Mouse (Mus musculus) stomach, embryonic 15.5 days (tissue): ENCODE results near the gene Peli1. TPM values are rescaled to one million over a fixed set of nuclear protein-coding genes. Genes with fewer than 3 reads are reported as not detected.
"Not testable (repeated sequence)": the region's sequence is repeated elsewhere in the genome, so short reads cannot be mapped to it uniquely, and the experiment has no call there.

Experiments used
- ATAC-seq: fragments of 200-750 bp; cut with Nextera tagmentation; 2 replicates; pipeline ENCODE4 v1.8.0; 2017; ENCODE audit warnings: low read depth, moderate number of reproducible peaks, moderate TSS enrichment; ENCODE audit not compliant: insufficient read depth, low FRiP score
- H3K27ac ChIP-seq: fragments of 300-500 bp; sonication (generic); 2 replicates; pipeline ENCODE4 v1.5.1; 2015; ENCODE audit warnings: mild to moderate bottlenecking, inconsistent platforms
- H3K27me3 ChIP-seq: fragments of 300-500 bp; sonication (generic); replicated peaks from 2 replicates; pipeline ENCODE4 v1.6.1; 2015; ENCODE audit warnings: inconsistent platforms
- H3K36me3 ChIP-seq: fragments of 300-500 bp; sonication (generic); 2 replicates; pipeline ENCODE4 v1.6.1; 2015; ENCODE audit warnings: inconsistent platforms
- H3K4me1 ChIP-seq: fragments of 300-500 bp; sonication (generic); 2 replicates; pipeline ENCODE4 v1.6.1; 2015; ENCODE audit warnings: inconsistent platforms
- H3K4me2 ChIP-seq: fragments of 300-500 bp; sonication (generic); 2 replicates; pipeline ENCODE4 v1.6.1; 2015; ENCODE audit warnings: mild to moderate bottlenecking, inconsistent platforms
- H3K4me3 ChIP-seq: fragments of 300-500 bp; sonication (generic); replicated peaks from 2 replicates; pipeline ENCODE4 v1.5.1; 2015; ENCODE audit warnings: inconsistent platforms
- H3K9ac ChIP-seq: fragments of 300-500 bp; sonication (generic); 2 replicates; pipeline ENCODE4 v1.6.1; 2015; ENCODE audit warnings: inconsistent platforms
- H3K9me3 ChIP-seq: fragments of 300-500 bp; sonication (generic); 2 replicates; pipeline ENCODE4 v1.6.1; 2016; ENCODE audit warnings: inconsistent platforms
- WGBS: fragments of 180-500 bp; shearing (Covaris S2); methylation state at CpG from one replicate; pipeline ENCODE4 v1.1.7; 2015; 5-methylcytosine and 5-hydroxymethylcytosine counted together
- polyA plus RNA-seq: library from polyadenylated mRNA; unstranded; fragments of >200 nt; fragmentation: Nextera tagmentation; extraction: Ambion mirVana; gene quantifications from 2 replicates; pipeline ENCODE4 v1.2.1, GENCODE M21; 2015

Peli1 gene
- polyA plus RNA-seq, 1 experiment from 2014 or later: 33.8 TPM

DNA sequence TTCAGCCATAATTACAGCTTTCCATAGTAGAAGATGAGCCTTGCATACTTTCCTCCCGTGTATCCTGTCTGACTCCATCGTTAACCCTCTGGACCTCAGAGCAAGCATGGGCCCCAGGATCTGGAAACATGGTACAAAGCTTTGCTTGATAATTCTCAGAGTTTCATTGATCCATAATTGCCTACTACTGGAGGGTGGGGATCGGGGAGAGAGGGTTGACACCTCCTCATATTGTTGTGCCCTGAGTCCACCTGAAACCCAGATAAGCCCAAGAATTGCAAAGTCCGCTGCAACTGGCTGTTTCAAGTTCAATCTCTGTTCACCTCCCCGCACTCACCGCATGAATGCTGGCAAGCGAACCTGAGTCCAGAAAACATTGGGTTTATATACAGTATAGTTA, 72.1 kb downstream of the Peli1 start:
- Histone ChIP-seq H3K36me3 (no peaks in the 10 kb centered on the region), H3K9ac (no peak overlapping the region), H3K27ac (no peak overlapping the region), H3K4me3 (no peak overlapping the region), H3K4me1 (no peaks in the 10 kb centered on the region), H3K27me3 (no peaks in the 10 kb centered on the region), H3K4me2 (no peak overlapping the region), H3K9me3 (no peaks in the 10 kb centered on the region)
- 47% methylated on average over 7 of the region's 7 CpGs for WGBS
- no peak for ATAC-seq

DNA sequence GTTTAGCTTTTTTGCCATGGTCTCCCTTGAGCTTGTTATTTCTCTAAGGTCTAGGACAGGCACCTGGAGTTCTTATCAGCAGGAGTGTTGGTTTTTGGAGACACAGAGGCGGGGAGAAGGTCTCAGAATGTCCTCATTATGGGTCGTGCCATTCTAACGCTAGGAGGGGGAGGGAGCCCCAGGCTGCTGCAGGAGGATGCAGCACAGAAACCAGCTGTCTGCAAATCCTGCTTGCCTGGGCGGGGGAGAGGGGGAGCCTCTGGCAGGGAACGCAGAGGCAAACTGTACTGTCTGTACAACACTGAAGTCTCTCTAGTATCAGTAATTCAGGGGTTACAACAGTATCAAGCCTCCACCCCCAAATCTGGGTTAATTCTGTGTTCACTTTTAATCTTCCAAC, 72.6 kb downstream of the Peli1 start:
- WGBS: 9% methylated on average over 5 of the region's 5 CpGs
- H3K9me3 ChIP-seq: no peaks in the 10 kb centered on the region

DNA sequence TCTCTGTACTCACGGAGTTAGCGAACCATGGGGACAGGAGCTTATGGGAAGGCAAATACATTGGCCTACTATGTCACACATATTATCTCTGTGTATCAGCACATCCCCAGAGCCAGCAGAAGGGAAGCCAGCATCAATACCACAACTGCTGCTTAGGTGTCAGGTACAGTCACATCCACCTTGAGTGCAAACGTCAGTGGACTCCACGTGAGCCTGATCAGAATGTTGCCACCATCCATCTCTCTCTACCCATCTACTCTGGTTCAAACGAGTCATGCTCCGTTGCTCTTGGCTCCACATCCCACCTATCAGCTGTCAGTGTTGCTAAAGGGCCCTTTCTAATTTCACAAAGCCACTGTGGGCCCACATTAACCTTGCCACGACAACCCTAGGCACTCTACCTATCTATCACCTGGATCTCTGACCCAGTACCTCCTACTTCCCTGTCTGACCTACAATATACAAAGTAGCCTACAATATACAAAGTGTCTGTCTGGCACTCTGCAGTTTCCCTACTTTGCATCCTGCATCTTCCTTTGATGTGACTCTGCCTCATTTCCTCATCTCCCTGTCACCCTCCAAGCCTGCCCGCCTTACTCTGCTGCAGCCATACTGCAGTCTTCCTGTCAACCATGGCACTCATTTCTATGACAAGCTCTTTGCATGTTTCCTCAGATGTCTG, 73.4 kb downstream of the Peli1 start:
- no peak overlapping the region for H3K9ac ChIP-seq
- no peaks in the 10 kb centered on the region for H3K4me1 ChIP-seq
- no peaks in the 10 kb centered on the region for H3K27me3 ChIP-seq
- no peak for ATAC-seq
- no peak overlapping the region for H3K4me2 ChIP-seq
- WGBS: 56% methylated on average over 8 of the region's 8 CpGs
- no peak overlapping the region for H3K27ac ChIP-seq
- no peaks in the 10 kb centered on the region for H3K36me3 ChIP-seq
- H3K9me3 ChIP-seq: no peaks in the 10 kb centered on the region
- no peak overlapping the region for H3K4me3 ChIP-seq

More for the DNA sequence above, 72.6 kb downstream of the Peli1 start:
- H3K4me2 ChIP-seq: no peak overlapping the region
- no peaks in the 10 kb centered on the region for H3K36me3 ChIP-seq
- H3K4me3 ChIP-seq: no peak overlapping the region
- H3K9ac ChIP-seq: no peak overlapping the region
- H3K4me1 ChIP-seq: no peaks in the 10 kb centered on the region
- H3K27ac ChIP-seq: no peak overlapping the region
- no peaks in the 10 kb centered on the region for H3K27me3 ChIP-seq
- ATAC-seq: no peak

DNA sequence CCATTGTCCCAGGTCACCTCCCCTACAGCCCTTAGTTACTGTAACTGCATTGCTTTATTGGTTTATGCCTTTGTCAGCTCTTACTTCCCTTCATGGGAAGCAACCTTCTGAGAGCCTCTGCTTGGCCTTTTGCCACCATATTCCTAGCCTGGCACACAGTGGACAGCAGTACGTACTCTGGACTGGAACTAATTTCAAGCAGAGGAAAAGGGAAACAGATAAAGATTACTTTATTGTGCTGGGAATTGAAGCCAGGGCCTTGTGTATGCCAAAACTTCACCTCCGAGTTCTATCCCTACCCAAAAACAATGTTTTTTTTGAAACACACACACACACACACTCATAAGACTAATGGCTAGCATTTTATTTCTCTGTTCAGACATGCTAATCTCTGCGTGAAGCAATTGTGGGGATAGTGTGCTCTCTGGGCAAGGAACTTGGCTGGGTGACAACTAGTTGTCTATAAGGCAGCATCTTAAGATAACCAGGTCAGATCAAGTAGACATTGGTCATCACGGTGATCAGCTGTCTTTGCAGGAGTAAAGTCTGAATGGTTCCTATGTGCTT, 74.0 kb downstream of the Peli1 start:
- Histone ChIP-seq H3K9ac (no peak overlapping the region), H3K4me2 (no peak overlapping the region), H3K4me3 (no peak overlapping the region), H3K9me3 (no peaks in the 10 kb centered on the region), H3K36me3 (no peaks in the 10 kb centered on the region), H3K27ac (no peak overlapping the region), H3K4me1 (no peaks in the 10 kb centered on the region), H3K27me3 (no peaks in the 10 kb centered on the region)
- WGBS: 74% methylated on average over 4 of the region's 4 CpGs
- no peak for ATAC-seq

DNA sequence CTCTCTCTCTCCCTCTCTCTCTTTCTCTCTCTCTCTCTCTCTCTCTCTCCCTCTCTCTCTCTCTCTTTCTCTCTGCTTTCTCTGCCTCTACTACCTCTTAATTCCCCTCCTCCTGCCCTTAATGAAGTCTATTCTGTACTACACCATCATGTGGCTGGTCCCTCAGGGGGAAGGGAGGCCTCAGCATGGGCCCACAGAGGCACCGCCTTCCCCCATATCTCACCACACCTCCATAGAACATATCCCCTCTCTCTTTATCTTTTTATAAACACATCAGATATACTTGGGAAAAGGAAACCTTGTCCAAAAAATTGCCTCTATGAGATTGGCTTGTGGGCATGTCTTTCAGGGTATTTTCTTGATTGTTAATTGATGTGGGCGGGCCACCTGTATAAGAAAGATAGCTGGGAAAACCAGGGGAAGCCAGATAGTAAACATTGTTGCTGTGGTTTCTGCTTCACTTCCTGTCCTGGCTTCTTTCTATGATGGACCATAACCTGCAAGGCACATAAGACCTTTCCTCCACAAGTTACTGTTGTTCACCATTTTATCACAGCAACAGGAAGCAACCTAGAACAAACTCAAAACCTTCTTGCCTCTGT, 75.5 kb downstream of the Peli1 start:
- 80% methylated on average over 2 of the region's 2 CpGs for WGBS
- Histone ChIP-seq H3K9ac (no peak overlapping the region), H3K4me2 (no peak overlapping the region), H3K9me3 (no peaks in the 10 kb centered on the region), H3K27me3 (no peaks in the 10 kb centered on the region), H3K27ac (no peak overlapping the region), H3K4me3 (no peak overlapping the region), H3K4me1 (no peaks in the 10 kb centered on the region), H3K36me3 (no peaks in the 10 kb centered on the region)
- no peak for ATAC-seq

DNA sequence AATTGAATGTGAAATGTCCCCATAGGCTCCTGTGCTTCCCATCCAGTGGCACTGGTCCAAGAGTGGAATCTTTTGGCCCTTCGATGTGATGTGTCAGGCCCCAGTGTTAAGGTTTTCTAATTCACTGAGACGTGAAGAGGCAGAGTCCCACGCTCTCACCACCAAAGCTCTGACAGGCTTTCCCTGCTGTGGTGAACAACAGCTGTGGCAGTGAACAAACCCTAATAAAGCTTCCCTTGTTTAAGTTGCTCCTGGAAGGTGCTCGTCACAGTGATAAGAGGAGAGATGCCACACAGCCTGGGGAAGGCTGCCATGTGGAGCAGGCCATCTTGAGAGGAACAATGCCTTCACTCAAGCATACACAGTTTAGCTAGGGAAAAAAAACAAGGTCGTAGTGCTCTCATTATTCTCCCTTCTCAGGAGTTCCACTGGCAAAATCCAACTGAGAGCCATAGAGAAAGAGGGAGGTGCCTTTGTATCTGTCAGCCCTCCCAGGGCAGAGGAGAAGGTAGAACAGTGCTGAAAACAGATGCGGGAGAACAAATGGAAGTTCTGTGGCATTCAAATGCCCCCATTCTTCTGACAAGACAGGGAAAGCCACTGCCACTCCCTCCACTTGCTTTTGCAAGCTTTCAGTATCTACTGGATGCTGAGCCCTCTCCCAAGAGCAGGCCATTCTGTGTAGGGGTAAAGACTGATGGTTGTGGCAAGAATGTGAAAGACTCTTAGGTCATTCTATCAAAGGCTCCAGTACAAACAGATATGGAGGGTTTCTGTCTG, 77.9 kb downstream of the Peli1 start:
- H3K9me3 ChIP-seq: no peaks in the 10 kb centered on the region
- H3K9ac ChIP-seq: no peak overlapping the region
- ATAC-seq: no peak
- H3K4me3 ChIP-seq: no peak overlapping the region
- no peaks in the 10 kb centered on the region for H3K4me1 ChIP-seq
- H3K36me3 ChIP-seq: no peaks in the 10 kb centered on the region
- no peak overlapping the region for H3K4me2 ChIP-seq
- 67% methylated on average over 6 of the region's 6 CpGs for WGBS
- H3K27ac ChIP-seq: no peak overlapping the region
- H3K27me3 ChIP-seq: no peaks in the 10 kb centered on the region

DNA sequence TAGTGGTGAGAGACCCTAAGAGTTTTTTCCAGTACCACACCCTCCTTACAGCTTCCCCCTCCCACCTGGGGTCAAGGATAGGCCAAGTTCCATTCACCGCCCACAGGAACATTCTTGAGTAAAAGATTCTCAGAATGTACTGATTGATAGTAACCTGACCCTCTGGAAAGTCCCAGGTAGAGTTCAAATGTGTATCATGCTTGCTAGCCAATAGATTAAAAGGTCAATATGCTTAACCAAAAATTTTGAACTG, 78.4 kb downstream of the Peli1 start:
- ATAC-seq, H3K4me1 ChIP-seq, H3K36me3 ChIP-seq, H3K27ac ChIP-seq, H3K9ac ChIP-seq, H3K27me3 ChIP-seq, H3K4me3 ChIP-seq, H3K4me2 ChIP-seq, H3K9me3 ChIP-seq: not testable (repeated sequence)
- 86% methylated on average over 1 of the region's 1 CpGs for WGBS

DNA sequence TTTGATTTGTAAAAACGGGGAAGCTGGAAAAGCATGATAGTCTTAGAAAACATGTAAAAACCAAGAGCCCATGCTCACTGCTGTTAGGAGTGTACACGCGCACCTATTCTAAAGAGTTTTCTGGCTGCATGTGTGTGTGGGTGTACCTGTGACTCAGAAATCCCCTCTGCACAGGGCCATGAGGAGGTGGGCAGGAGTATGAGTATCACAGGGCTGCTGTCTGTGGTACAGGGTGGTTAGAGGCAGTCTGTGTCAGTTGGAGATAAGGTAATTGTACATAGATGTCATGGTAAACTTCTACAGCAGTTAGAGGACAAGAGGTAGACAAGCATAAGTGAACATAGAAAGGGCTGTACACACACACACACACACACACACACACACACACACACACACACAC, 81.2 kb downstream of the Peli1 start:
- Histone ChIP-seq H3K27ac (no peak overlapping the region), H3K4me3 (no peak overlapping the region), H3K27me3 (no peaks in the 10 kb centered on the region), H3K9me3 (no peaks in the 10 kb centered on the region), H3K4me1 (0 out of 2 replicates have a peak, but pooled peaks cover 5% of the 10 kb centered on the region), H3K9ac (no peak overlapping the region), H3K4me2 (no peak overlapping the region), H3K36me3 (no peaks in the 10 kb centered on the region)
- 85% methylated on average over 3 of the region's 3 CpGs for WGBS
- no peak for ATAC-seq

DNA sequence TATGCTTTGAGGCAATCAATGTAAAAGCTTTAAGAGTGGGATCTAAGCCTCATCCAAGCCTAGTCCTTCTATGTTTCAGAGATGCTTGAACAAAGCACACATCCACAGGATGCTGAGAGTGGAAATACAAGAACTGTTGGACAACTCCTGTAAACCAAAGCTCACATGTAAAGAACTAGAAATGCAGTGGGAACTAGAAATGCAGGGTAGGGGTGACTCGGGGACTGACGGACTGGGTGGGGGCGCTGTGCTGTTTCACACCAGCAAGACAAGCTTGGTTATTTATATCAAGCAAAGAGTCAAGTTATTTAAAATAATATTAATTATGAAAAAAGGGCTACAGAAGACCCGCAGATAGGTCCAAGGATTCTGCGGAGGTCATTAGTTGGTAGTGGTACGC, 82.8 kb downstream of the Peli1 start:
- Histone ChIP-seq H3K27ac (no peak overlapping the region), H3K36me3 (no peaks in the 10 kb centered on the region), H3K27me3 (no peaks in the 10 kb centered on the region), H3K4me1 (0 out of 2 replicates have a peak, but pooled peaks cover 5% of the 10 kb centered on the region), H3K4me3 (no peak overlapping the region), H3K4me2 (no peak overlapping the region), H3K9ac (no peak overlapping the region), H3K9me3 (no peaks in the 10 kb centered on the region)
- ATAC-seq: no peak
- 94% methylated on average over 6 of the region's 6 CpGs for WGBS

DNA sequence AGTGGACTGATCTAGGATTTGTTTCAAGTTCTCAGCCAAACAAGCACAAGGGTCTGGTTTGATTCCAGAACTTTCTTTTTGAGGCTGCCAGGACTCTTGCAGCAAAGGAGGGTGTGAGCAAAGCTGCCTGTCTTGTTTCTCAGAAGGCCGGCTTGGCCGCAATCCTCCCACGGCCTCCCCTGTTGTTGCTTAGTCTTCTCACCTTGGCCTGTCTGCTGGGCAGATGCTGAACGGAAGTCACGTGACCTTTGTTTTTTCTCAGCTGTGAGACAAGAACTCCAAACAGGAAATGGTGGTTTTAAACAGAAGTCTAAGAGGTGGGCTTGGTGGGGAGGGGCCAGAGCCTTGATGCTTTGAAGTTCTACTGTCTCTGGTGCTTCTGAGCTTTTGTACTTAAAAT, 83.3 kb downstream of the Peli1 start:
- no peak overlapping the region for H3K27ac ChIP-seq

DNA sequence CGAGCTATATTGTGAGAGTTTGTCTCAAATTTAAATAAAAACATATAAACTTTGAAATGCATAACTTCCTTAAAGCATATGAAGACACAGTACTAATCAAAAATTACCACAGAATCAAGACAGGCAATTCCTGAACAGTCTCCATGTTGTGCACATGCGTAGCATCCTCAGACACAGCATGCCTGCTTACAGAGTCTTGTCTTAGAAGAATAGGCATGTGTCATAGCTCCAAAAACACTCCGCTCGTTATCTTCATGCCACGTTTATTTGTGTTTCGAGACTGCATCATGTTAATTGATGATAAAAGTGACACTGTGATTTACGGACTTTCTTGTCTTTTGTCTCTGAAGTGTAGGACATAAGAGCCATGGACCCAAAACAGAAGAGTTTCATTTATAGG, 84.0 kb downstream of the Peli1 start:
- H3K4me3 ChIP-seq: no peak overlapping the region
- H3K27ac ChIP-seq: no peak overlapping the region
- no peaks in the 10 kb centered on the region for H3K9me3 ChIP-seq
- no peaks in the 10 kb centered on the region for H3K27me3 ChIP-seq
- H3K4me1 ChIP-seq: 0 out of 2 replicates have a peak, but pooled peaks cover 5% of the 10 kb centered on the region
- 65% methylated on average over 7 of the region's 7 CpGs for WGBS
- H3K4me2 ChIP-seq: no peak overlapping the region
- no peak overlapping the region for H3K9ac ChIP-seq
- no peak for ATAC-seq
- H3K36me3 ChIP-seq: no peaks in the 10 kb centered on the region

More for the DNA sequence above, 83.3 kb downstream of the Peli1 start:
- no peaks in the 10 kb centered on the region for H3K36me3 ChIP-seq
- H3K4me1 ChIP-seq: 0 out of 2 replicates have a peak, but pooled peaks cover 5% of the 10 kb centered on the region
- H3K9ac ChIP-seq: no peak overlapping the region
- no peaks in the 10 kb centered on the region for H3K9me3 ChIP-seq
- no peak for ATAC-seq
- no peaks in the 10 kb centered on the region for H3K27me3 ChIP-seq
- no peak overlapping the region for H3K4me2 ChIP-seq
- WGBS: 28% methylated on average over 5 of the region's 5 CpGs
- H3K4me3 ChIP-seq: no peak overlapping the region

DNA sequence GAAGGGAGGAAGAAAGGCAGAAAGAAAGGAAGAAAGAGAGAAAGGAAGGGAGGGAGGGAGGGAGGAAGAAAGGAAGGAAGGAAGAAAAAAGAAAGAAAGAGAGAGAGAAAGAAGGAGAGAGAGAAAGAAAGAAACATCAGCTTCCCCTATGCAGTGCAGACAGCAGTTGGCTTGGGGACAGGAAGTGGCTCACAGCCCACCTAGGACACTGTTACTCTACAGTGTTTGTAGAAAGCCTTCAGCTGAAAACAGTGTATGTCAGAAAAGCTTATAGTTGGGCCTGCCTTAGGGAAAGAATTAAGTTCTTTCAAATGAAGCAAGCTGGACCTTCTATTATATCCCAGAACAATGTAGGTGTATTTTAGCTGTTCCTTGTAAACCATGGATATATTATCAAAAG, 85.4 kb downstream of the Peli1 start:
- no peaks in the 10 kb centered on the region for H3K27me3 ChIP-seq
- 0 out of 2 replicates have a peak, but pooled peaks cover 5% of the 10 kb centered on the region for H3K4me1 ChIP-seq
- H3K9me3 ChIP-seq: no peaks in the 10 kb centered on the region
- H3K36me3 ChIP-seq: no peaks in the 10 kb centered on the region
- H3K4me2 ChIP-seq: no peak overlapping the region
- no peak overlapping the region for H3K9ac ChIP-seq
- H3K4me3 ChIP-seq: no peak overlapping the region
- no peak for ATAC-seq
- H3K27ac ChIP-seq: no peak overlapping the region
